Mouse (Mus musculus) C2C12 (cell line): Measurements from ENCODE around the gene Exoc4.

Source experiments
- CTCF ChIP-seq: IDR thresholded peaks from one replicate; pipeline ENCODE4 v1.5.1; 2011; ENCODE audit not compliant: control insufficient read depth, insufficient read depth, insufficient read length
- MAX ChIP-seq: IDR thresholded peaks from one replicate; pipeline ENCODE4 v1.6.1; 2011; ENCODE audit warnings: mild to moderate bottlenecking, control low read depth
- USF1 ChIP-seq: IDR thresholded peaks from one replicate; pipeline ENCODE4 v1.6.1; 2011; ENCODE audit warnings: low read depth, mild to moderate bottlenecking, control low read depth, moderate library complexity

- TF ChIP-seq USF1 (no peak), CTCF (no peak), MAX (no peak)
Observed at GRCm38 (mm10) chr6:33958281-33958680, 709.4 kb downstream of the Exoc4 start.
